Mouse (Mus musculus): ENCODE data around the gene Theg.

GRCm38 (mm10) chr10:79541522-79541921 is 45.6 kb downstream of the Theg start:
- TF ChIP-seq EP300 (IDR thresholded peaks at IDR 0.05) (no peak), CTCF (IDR thresholded peaks at IDR 0.05) (no peak)

Data from lung, postnatal 0 days (tissue).